Mouse (Mus musculus): ENCODE measurements around the gene Olfr1112.

GRCm38 (mm10) chr2:87187498-87187897, at the start of gene Olfr1112:
- no peak for TF ChIP-seq EP300 (IDR thresholded peaks at IDR 0.05; ENCODE audit: insufficient read depth, low read depth, low read length)
- TF ChIP-seq CTCF (IDR thresholded peaks at IDR 0.05; ENCODE audit: low read depth, low read length) = no peak
